Mouse (Mus musculus): ENCODE results near the gene Sparc.

- no peak for TF ChIP-seq CTCF (IDR thresholded peaks at IDR 0.05; ENCODE audit: extremely low read depth, insufficient read depth, low read length)
- TF ChIP-seq POLR2A (IDR thresholded peaks at IDR 0.05; ENCODE audit: extremely low read depth, insufficient read depth, low read length), result no peak
Observed at GRCm38 (mm10) chr11:55413416-55413796, 9.6 kb downstream of the Sparc start.
